ENCODE assay signal across 10 mouse cellular contexts in genomic region chr10:128148789-128149365, GRCm38 (mm10). TPM values are rescaled to one million over a fixed set of nuclear protein-coding genes. Genes with fewer than 3 reads are reported as not detected.
DNase-seq lines count a peak whose midpoint lies in the region; ATAC-seq and TF ChIP-seq lines count a peak whose summit lies in the region.
"Had no signal": no experiment of that assay in that cellular context is flagged by ENCODE, and none has a peak within 500 bp of the region (broad histone marks: within the 10 kb centered on the region; RNA-seq: fewer than 3 reads in every experiment).

No protein-coding gene starts in this region.

- peak overlapping the region; percentile 44; the same call in 1 of the 2 replicates for H3K27ac ChIP-seq in embryonic facial prominence, embryonic 11.5 days (replicated peaks; ENCODE audit: low read depth, low read length)
- H3K27ac ChIP-seq in embryonic facial prominence, embryonic 10.5 days (replicated peaks), result no peak overlapping the region; the same call in 1 of the 2 replicates
- peak overlapping the region; percentile 82 for H3K27ac ChIP-seq in lung, embryonic 15.5 days
- H3K27ac ChIP-seq in intestine, embryonic 16.5 days (ENCODE audit: low read length), result peak overlapping the region; percentile 84
- H3K27ac ChIP-seq in stomach, embryonic 16.5 days (ENCODE audit: low read length), result peak overlapping the region; percentile 77

- H3K9ac ChIP-seq in embryonic facial prominence, embryonic 11.5 days (replicated peaks; ENCODE audit: low read length), result no peak overlapping the region
- H3K9ac ChIP-seq in lung, embryonic 15.5 days, result no peak overlapping the region
- H3K9ac ChIP-seq in intestine, embryonic 16.5 days (ENCODE audit: low read depth, low read length), result peak overlapping the region; percentile 53
- H3K9ac ChIP-seq in stomach, embryonic 16.5 days (ENCODE audit: low read length), result peak overlapping the region; percentile 13; the same call in 1 of the 2 replicates

- 87% methylated on average over 5 of the region's 5 CpGs for WGBS in embryonic facial prominence, embryonic 11.5 days
- 91% methylated on average over 5 of the region's 5 CpGs for WGBS in embryonic facial prominence, embryonic 10.5 days
- WGBS in lung, embryonic 15.5 days, result 75% methylated on average over 5 of the region's 5 CpGs
- WGBS in lung, adult 2 months, result 71% methylated on average over 5 of the region's 5 CpGs
- 68% methylated on average over 5 of the region's 5 CpGs for WGBS in intestine, embryonic 16.5 days
- 62% methylated on average over 5 of the region's 5 CpGs for WGBS in stomach, embryonic 16.5 days

- no peak for TF ChIP-seq CTCF in lung, adult 2 months (IDR thresholded peaks at IDR 0.05; ENCODE audit: insufficient read depth, low read length)

- H3K4me3 ChIP-seq in embryonic facial prominence, embryonic 11.5 days (ENCODE audit: low read depth, low read length), result no peak overlapping the region
- no peak overlapping the region for H3K4me3 ChIP-seq in embryonic facial prominence, embryonic 10.5 days
- no peak overlapping the region for H3K4me3 ChIP-seq in lung, embryonic 15.5 days
- H3K4me3 ChIP-seq in lung, adult 2 months (replicated peaks; ENCODE audit: extremely low read depth, low read depth, low read length), result no peak overlapping the region
- no peak overlapping the region; the same call in 1 of the 2 replicates for H3K4me3 ChIP-seq in intestine, embryonic 16.5 days (ENCODE audit: low read length)
- peak overlapping the region; percentile 20; the same call in 1 of the 2 replicates for H3K4me3 ChIP-seq in stomach, embryonic 16.5 days (replicated peaks; ENCODE audit: low read length)

- H3K9me3 ChIP-seq in embryonic facial prominence, embryonic 11.5 days (replicated peaks; ENCODE audit: control insufficient read depth, low read length), result no peaks in the 10 kb centered on the region
- H3K9me3 ChIP-seq in embryonic facial prominence, embryonic 10.5 days, result no peaks in the 10 kb centered on the region
- H3K9me3 ChIP-seq in lung, embryonic 15.5 days, result no peaks in the 10 kb centered on the region
- no peaks in the 10 kb centered on the region for H3K9me3 ChIP-seq in intestine, embryonic 16.5 days (ENCODE audit: control insufficient read depth, low read length)
- no peaks in the 10 kb centered on the region for H3K9me3 ChIP-seq in stomach, embryonic 16.5 days (replicated peaks; ENCODE audit: control insufficient read depth, low read length)

- H3K4me1 ChIP-seq in embryonic facial prominence, embryonic 11.5 days (ENCODE audit: control insufficient read depth, insufficient read depth, low read length), result peaks cover 4% of the 10 kb centered on the region; the same call in 1 of the 2 replicates
- H3K4me1 ChIP-seq in embryonic facial prominence, embryonic 10.5 days, result peaks cover 13% of the 10 kb centered on the region
- peaks cover 18% of the 10 kb centered on the region for H3K4me1 ChIP-seq in lung, embryonic 15.5 days
- H3K4me1 ChIP-seq in lung, adult 2 months (ENCODE audit: control insufficient read depth, insufficient read depth, low read length), result peaks cover 11% of the 10 kb centered on the region
- peaks cover 18% of the 10 kb centered on the region for H3K4me1 ChIP-seq in intestine, embryonic 16.5 days (ENCODE audit: control insufficient read depth, insufficient read depth, low read length)
- peaks cover 20% of the 10 kb centered on the region; the same call in 1 of the 2 replicates for H3K4me1 ChIP-seq in stomach, embryonic 16.5 days (ENCODE audit: control insufficient read depth, insufficient read depth, low read length)

- no peak for ATAC-seq in embryonic facial prominence, embryonic 11.5 days (replicated peaks; ENCODE audit: insufficient number of reproducible peaks, low FRiP score, low TSS enrichment, low read depth)
- ATAC-seq in lung, embryonic 15.5 days (ENCODE audit: borderline replicate concordance, extremely low read depth, low FRiP score, low TSS enrichment), result no peak
- ATAC-seq in intestine, embryonic 16.5 days, result no peak
- ATAC-seq in stomach, embryonic 16.5 days (ENCODE audit: insufficient read depth, low FRiP score), result no peak
- ATAC-seq: forebrain, embryonic 16.5 days had no signal

- H3K27me3 ChIP-seq in embryonic facial prominence, embryonic 11.5 days (ENCODE audit: control insufficient read depth, insufficient read depth, low read length), result no peaks in the 10 kb centered on the region
- no peaks in the 10 kb centered on the region for H3K27me3 ChIP-seq in embryonic facial prominence, embryonic 10.5 days (replicated peaks; ENCODE audit: low read depth, poor library complexity, severe bottlenecking)
- no peaks in the 10 kb centered on the region for H3K27me3 ChIP-seq in lung, embryonic 15.5 days
- H3K27me3 ChIP-seq in intestine, embryonic 16.5 days (replicated peaks; ENCODE audit: control insufficient read depth, insufficient read depth, low read length), result no peaks in the 10 kb centered on the region
- H3K27me3 ChIP-seq in stomach, embryonic 16.5 days (ENCODE audit: control insufficient read depth, insufficient read depth, low read length), result no peaks in the 10 kb centered on the region

- H3K36me3 ChIP-seq in embryonic facial prominence, embryonic 11.5 days (replicated peaks; ENCODE audit: control insufficient read depth, insufficient read depth, low read depth, low read length), result no peaks in the 10 kb centered on the region
- peaks cover 60% of the 10 kb centered on the region for H3K36me3 ChIP-seq in embryonic facial prominence, embryonic 10.5 days (replicated peaks)
- H3K36me3 ChIP-seq in lung, embryonic 15.5 days, result peaks cover 8% of the 10 kb centered on the region; the same call in 1 of the 2 replicates
- H3K36me3 ChIP-seq in intestine, embryonic 16.5 days (ENCODE audit: control insufficient read depth, insufficient read depth, low read length), result 0 out of 2 replicates have a peak, but pooled peaks cover 3% of the 10 kb centered on the region
- H3K36me3 ChIP-seq in stomach, embryonic 16.5 days (ENCODE audit: control insufficient read depth, insufficient read depth, low read length), result no peaks in the 10 kb centered on the region

- DNase-seq in embryonic facial prominence, embryonic 11.5 days (ENCODE audit: low spot score), result no peak
- DNase-seq in embryonic facial prominence, embryonic 10.5 days (ENCODE audit: low spot score), result no peak
- no peak for DNase-seq in lung, adult 2 months
- DNase-seq in right cerebral cortex, postnatal 36 days (ENCODE audit: low spot score in 2 of 2), result no peak
- DNase-seq in frontal cortex, postnatal 10 days (ENCODE audit: low spot score in 2 of 2), result no peak
- DNase-seq: cerebellum, adult 11 months had no signal

- no peak for TF ChIP-seq POLR2A in lung, adult 2 months (IDR thresholded peaks at IDR 0.05; ENCODE audit: borderline replicate concordance, extremely low read depth, low read depth, low read length)

- no peak overlapping the region for H3K4me2 ChIP-seq in embryonic facial prominence, embryonic 11.5 days (ENCODE audit: low read depth, low read length)
- peak overlapping the region; percentile 39; the same call in 1 of the 2 replicates for H3K4me2 ChIP-seq in lung, embryonic 15.5 days
- H3K4me2 ChIP-seq in intestine, embryonic 16.5 days (ENCODE audit: low read depth, low read length), result peak overlapping the region; percentile 40
- peak overlapping the region; percentile 37 for H3K4me2 ChIP-seq in stomach, embryonic 16.5 days (ENCODE audit: low read depth, low read length)

RNA-seq across cellular contexts. Expression of gene Rbms2, which starts 31.2 kb away (rescaled TPM):
- polyA plus RNA-seq in embryonic facial prominence, embryonic 11.5 days (2014; fragmentation: Nextera tagmentation; extraction: Ambion mirVana), result 24.5 and 24.6 TPM in 2 replicates
- 27.9 and 31.0 TPM in 2 replicates for polyA plus RNA-seq in embryonic facial prominence, embryonic 10.5 days (2016; fragmentation: Nextera tagmentation; extraction: Ambion mirVana)
- 32.2 and 34.9 TPM in 2 replicates for polyA plus RNA-seq in lung, embryonic 15.5 days (2015; fragmentation: Nextera tagmentation; extraction: Ambion mirVana)
- 103 and 116 TPM in 2 replicates for polyA plus RNA-seq in lung, adult 2 months (2012; rRNA removed)
- polyA plus RNA-seq in intestine, embryonic 16.5 days (2015; fragmentation: Nextera tagmentation; extraction: Ambion mirVana), result 24.9 and 25.2 TPM in 2 replicates
- polyA plus RNA-seq in stomach, embryonic 16.5 days (2015; fragmentation: Nextera tagmentation; extraction: Ambion mirVana), result 30.3 and 34.2 TPM in 2 replicates

RNA-seq across cellular contexts. Expression of gene Gls2, which starts 45.4 kb away (rescaled TPM):
- polyA plus RNA-seq in embryonic facial prominence, embryonic 11.5 days (2014; fragmentation: Nextera tagmentation; extraction: Ambion mirVana), result 0.76 and 1.2 TPM in 2 replicates
- 1.4 and 1.5 TPM in 2 replicates for polyA plus RNA-seq in embryonic facial prominence, embryonic 10.5 days (2016; fragmentation: Nextera tagmentation; extraction: Ambion mirVana)
- 2.1 and 2.2 TPM in 2 replicates for polyA plus RNA-seq in lung, embryonic 15.5 days (2015; fragmentation: Nextera tagmentation; extraction: Ambion mirVana)
- polyA plus RNA-seq in lung, adult 2 months (2012; rRNA removed), result 1.5 and 2.4 TPM in 2 replicates
- 2.2 and 2.8 TPM in 2 replicates for polyA plus RNA-seq in intestine, embryonic 16.5 days (2015; fragmentation: Nextera tagmentation; extraction: Ambion mirVana)
- polyA plus RNA-seq in stomach, embryonic 16.5 days (2015; fragmentation: Nextera tagmentation; extraction: Ambion mirVana), result 3.2 and 3.7 TPM in 2 replicates

RNA-seq across cellular contexts. Expression of gene Baz2a, which starts 57.5 kb away (rescaled TPM):
- 14.0 and 14.2 TPM in 2 replicates for polyA plus RNA-seq in embryonic facial prominence, embryonic 11.5 days (2014; fragmentation: Nextera tagmentation; extraction: Ambion mirVana)
- polyA plus RNA-seq in embryonic facial prominence, embryonic 10.5 days (2016; fragmentation: Nextera tagmentation; extraction: Ambion mirVana), result 14.7 and 17.5 TPM in 2 replicates
- 10.6 and 11.0 TPM in 2 replicates for polyA plus RNA-seq in lung, embryonic 15.5 days (2015; fragmentation: Nextera tagmentation; extraction: Ambion mirVana)
- polyA plus RNA-seq in lung, adult 2 months (2012; rRNA removed), result 26.9 and 40.7 TPM in 2 replicates
- polyA plus RNA-seq in intestine, embryonic 16.5 days (2015; fragmentation: Nextera tagmentation; extraction: Ambion mirVana), result 9.6 and 10.1 TPM in 2 replicates
- polyA plus RNA-seq in stomach, embryonic 16.5 days (2015; fragmentation: Nextera tagmentation; extraction: Ambion mirVana), result 8.3 and 10.0 TPM in 2 replicates

Comparison
In these comparisons a context has a peak if more than half of its experiments do, and no peak if none do; other contexts are left out.
1. H3K9ac ChIP-seq: peak in intestine, embryonic 16.5 days (single experiment) and stomach, embryonic 16.5 days (single experiment); none in embryonic facial prominence, embryonic 11.5 days (single experiment) and lung, embryonic 15.5 days (single experiment).